Mouse (Mus musculus) monocyte, adult 5-6 weeks (primary cell): ENCODE data around the gene Prr13. TPM values are rescaled to one million over a fixed set of nuclear protein-coding genes. Genes with fewer than 3 reads are reported as not detected.

Source experiments
- total RNA-seq: library from RNA; stranded (forward); fragments of 200-1000, 200-491, 200-594 nt; gene quantifications from 3 replicates; pipeline ENCODE4 v1.2.3, GENCODE M21; 2017

The Prr13 gene
- total RNA-seq, 1 experiment from 2014 or later, result 259 TPM

Other genes starting within 250 kb of the Prr13 start
- gene Itgb7, start 227.1 kb upstream of the Prr13 start, total RNA-seq, result 533 to 618 TPM (median 601 TPM) in 3 replicates
- gene Rarg, start 201.5 kb upstream of the Prr13 start, total RNA-seq, result 18.8 to 30.0 TPM (median 26.6 TPM) in 3 replicates
- gene Gm9918, start 188.5 kb upstream of the Prr13 start, total RNA-seq, result not detected in 3 replicates
- 30.1 to 39.1 TPM (median 34.0 TPM) in 3 replicates for gene Mfsd5, start 179.6 kb upstream of the Prr13 start, total RNA-seq
- gene Espl1, start 162.8 kb upstream of the Prr13 start, total RNA-seq, result 0.76 to 4.6 TPM (median 4.0 TPM) in 3 replicates
- 576 to 776 TPM (median 626 TPM) in 3 replicates for gene Pfdn5, start 132.9 kb upstream of the Prr13 start, total RNA-seq
- 20.0 to 37.9 TPM (median 27.2 TPM) in 3 replicates for gene Myg1, start 127.3 kb upstream of the Prr13 start, total RNA-seq
- 16.5 to 50.9 TPM (median 46.2 TPM) in 3 replicates for gene Aaas, start 108.3 kb upstream of the Prr13 start, total RNA-seq
- not detected in 3 replicates for gene Sp7, start 91.8 kb upstream of the Prr13 start, total RNA-seq
- gene Sp1, start 52.9 kb upstream of the Prr13 start, total RNA-seq, result 66.1 to 99.7 TPM (median 74.8 TPM) in 3 replicates
- gene Amhr2, start 13.7 kb upstream of the Prr13 start, total RNA-seq, result 0.86 TPM in 1 of 3 replicates, not detected in the others
- 106 to 183 TPM (median 119 TPM) in 3 replicates for gene Pcbp2, start 11.5 kb downstream of the Prr13 start, total RNA-seq
- gene Gm10337, start 44.7 kb downstream of the Prr13 start, total RNA-seq, result not detected in 3 replicates
- 0.32 to 1.2 TPM (median 0.97 TPM) in 3 replicates for gene Map3k12, start 58.0 kb downstream of the Prr13 start, total RNA-seq
- 16.2 to 27.3 TPM (median 20.8 TPM) in 3 replicates for gene Tarbp2, start 59.2 kb downstream of the Prr13 start, total RNA-seq
- gene Npff, start 65.9 kb downstream of the Prr13 start, total RNA-seq, result 2.3 to 5.9 TPM in 2 of 3 replicates, not detected in the other
- not detected in 3 replicates for gene Gm28047, start 166.0 kb downstream of the Prr13 start, total RNA-seq
- 26.9 to 70.4 TPM (median 29.2 TPM) in 3 replicates for gene Atf7, start 166.4 kb downstream of the Prr13 start, total RNA-seq
- gene Atp5g2, start 213.3 kb downstream of the Prr13 start, total RNA-seq, result 6.6 to 11.6 TPM (median 11.3 TPM) in 3 replicates